Mouse (Mus musculus): Measurements from ENCODE around the gene Pkd1.

The Pkd1 gene

GRCm38 (mm10) chr17:24644875-24645721 lies 95.5 kb downstream of the Pkd1 start:
- DNase-seq (ENCODE audit: low read depth, low spot score), result no peak

DNA sequence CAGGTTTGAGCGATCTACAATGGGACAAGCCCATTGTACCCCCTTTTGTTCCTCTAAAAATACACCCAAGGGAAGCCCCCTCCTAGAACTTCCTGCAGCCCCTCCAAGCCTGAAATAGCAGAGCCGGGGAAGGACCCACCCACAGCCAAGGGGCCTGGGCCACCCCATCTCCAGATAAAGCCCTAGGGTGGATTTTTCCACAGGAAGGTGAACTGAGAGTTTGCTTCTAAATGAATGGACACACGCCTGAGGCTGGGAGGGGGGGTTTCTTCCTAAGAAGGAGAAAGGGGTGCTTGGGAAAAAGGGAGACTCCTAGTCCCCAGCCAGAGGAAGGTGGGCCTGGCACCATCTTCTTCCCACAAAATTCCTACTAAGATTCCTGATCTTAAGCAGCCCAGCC lies 96.3 kb downstream of the Pkd1 start:
- DNase-seq (ENCODE audit: low read depth, low spot score), result no peak
